Mouse (Mus musculus) megakaryocyte, embryonic 14.5 days (primary cell): ENCODE results near the gene Fibcd1. TPM values are rescaled to one million over a fixed set of nuclear protein-coding genes. Genes with fewer than 3 reads are reported as not detected.

Experiments used
- H3K27me3 ChIP-seq: replicated peaks from 2 replicates; pipeline ENCODE3; 2012; ENCODE audit warnings: inconsistent platforms
- H3K36me3 ChIP-seq: replicated peaks from 2 replicates; pipeline ENCODE3; 2012; ENCODE audit warnings: low read length, inconsistent platforms, mixed read lengths
- H3K4me1 ChIP-seq: 2 replicates; pipeline ENCODE4 v1.6.1; 2012; ENCODE audit warnings: inconsistent platforms
- H3K4me3 ChIP-seq: replicated peaks from 2 replicates; pipeline ENCODE3; 2012; ENCODE audit warnings: moderate library complexity, mild to moderate bottlenecking, inconsistent platforms
- H3K9me3 ChIP-seq: 2 replicates; pipeline ENCODE4 v1.6.1; 2012; ENCODE audit warnings: inconsistent platforms
- FLI1 ChIP-seq: IDR thresholded peaks from 2 replicates; pipeline ENCODE4 v1.6.1; 2012; ENCODE audit warnings: low read length, inconsistent platforms, mixed read lengths
- GATA1 ChIP-seq: IDR thresholded peaks from 3 replicates; pipeline ENCODE4 v1.6.1; 2012; ENCODE audit warnings: mixed read lengths, low read length, inconsistent platforms, borderline replicate concordance
- polyA plus RNA-seq: library from polyadenylated mRNA; stranded (reverse); fragments of >175 nt; gene quantifications from 2 replicates; pipeline ENCODE4 v1.2.3, GENCODE M21; 2012; ENCODE audit warnings: low replicate concordance; ENCODE audit not compliant: insufficient read depth

Gene Fibcd1
- polyA plus RNA-seq, 1 experiment, result 0.02 TPM

DNA sequence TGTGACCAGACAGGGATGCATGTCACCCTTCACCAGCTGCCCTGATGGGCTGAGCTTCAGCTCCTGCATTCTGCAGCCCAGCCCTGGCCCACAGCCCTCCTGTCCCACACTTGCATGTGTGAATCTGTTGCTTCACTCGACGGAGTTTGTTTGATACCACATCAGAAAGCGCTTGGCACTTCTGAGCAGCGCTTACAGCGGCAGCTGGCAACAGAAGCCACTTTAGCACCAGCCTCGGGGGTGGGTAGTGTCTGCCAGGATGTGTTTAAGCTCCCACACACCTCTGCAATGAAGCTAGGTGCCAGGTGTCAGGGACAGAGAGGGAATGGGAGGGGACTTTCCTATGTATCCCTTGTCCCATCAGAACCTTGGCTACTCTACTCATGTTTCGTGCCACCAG lies 31.1 kb downstream of the Fibcd1 start:
- Histone ChIP-seq H3K4me1 (peaks cover 21% of the 10 kb centered on the region), H3K4me3 (no peak overlapping the region), H3K27me3 (peaks cover 93% of the 10 kb centered on the region)

DNA sequence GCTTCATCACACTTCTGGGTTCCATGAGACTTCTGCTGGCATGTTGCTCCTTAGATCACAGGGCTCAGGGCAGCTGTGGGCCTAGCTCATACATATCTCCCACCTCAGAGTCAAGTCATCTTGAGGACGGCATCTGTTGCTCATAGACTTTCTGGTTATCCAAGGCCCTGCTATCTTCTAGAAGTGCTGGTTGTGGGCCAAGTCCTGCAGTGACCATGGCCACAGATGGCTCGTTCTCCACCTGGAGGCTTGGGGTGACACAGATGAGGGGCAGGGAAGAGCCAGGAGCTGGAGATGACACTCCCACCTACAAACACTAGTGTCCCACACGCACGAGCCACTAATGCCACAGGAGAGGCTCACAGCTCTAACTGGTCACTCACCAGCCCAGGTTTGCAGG lies 32.2 kb downstream of the Fibcd1 start:
- Histone ChIP-seq H3K4me3 (no peak overlapping the region), H3K27me3 (peaks cover 91% of the 10 kb centered on the region), H3K9me3 (no peaks in the 10 kb centered on the region), H3K36me3 (peaks cover under 1% of the 10 kb centered on the region), H3K4me1 (peaks cover 32% of the 10 kb centered on the region)
- TF ChIP-seq FLI1, result no peak
- TF ChIP-seq GATA1, result no peak

More for the DNA sequence above, 31.1 kb downstream of the Fibcd1 start:
- TF ChIP-seq FLI1 (no peak), GATA1 (no peak)
- Histone ChIP-seq H3K36me3 (no peaks in the 10 kb centered on the region), H3K9me3 (no peaks in the 10 kb centered on the region)

DNA sequence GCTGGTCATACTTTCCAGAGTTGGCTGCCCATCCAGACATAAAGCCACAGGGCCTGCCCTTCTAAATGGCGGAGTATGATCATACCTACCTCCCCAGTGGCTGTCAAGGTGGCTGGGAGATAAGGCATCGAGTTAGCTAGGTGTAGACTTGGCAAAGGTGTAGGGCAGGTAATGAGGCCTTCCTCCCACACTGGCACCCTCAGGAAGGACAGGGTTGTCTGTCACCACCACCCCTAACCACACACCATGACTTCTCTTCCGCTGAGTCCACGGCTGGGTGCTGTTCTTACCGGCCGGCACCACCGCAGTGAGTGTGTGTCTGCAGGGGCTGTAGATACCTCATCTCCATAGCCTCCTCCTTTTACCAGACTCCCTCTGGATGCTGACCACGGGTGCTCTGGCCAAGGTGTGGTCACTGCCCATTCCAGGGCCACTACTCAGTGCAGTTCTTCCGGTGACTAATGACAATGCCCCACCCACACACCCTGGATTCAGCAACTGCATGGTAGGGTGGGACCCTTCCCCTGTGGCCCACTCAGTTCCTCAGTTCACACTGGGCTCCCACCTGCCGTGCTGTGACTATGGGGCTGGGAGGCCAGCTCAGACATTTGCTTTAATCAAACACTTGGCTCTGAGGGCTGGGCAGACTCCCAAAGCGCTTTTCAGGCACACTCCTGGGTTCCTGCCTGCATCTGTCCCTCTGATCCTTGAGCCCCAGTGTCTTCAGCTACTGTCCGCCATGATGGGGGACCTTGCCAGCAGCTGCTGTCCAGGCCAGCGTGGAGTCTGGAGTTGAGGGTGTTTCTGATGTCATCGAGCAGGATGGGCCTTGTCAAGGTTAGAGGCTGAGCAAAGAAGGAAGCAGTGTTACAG lies 34.5 kb downstream of the Fibcd1 start:
- TF ChIP-seq FLI1, result no peak
- TF ChIP-seq GATA1, result no peak
- Histone ChIP-seq H3K4me1 (peaks cover 44% of the 10 kb centered on the region), H3K4me3 (no peak overlapping the region)

DNA sequence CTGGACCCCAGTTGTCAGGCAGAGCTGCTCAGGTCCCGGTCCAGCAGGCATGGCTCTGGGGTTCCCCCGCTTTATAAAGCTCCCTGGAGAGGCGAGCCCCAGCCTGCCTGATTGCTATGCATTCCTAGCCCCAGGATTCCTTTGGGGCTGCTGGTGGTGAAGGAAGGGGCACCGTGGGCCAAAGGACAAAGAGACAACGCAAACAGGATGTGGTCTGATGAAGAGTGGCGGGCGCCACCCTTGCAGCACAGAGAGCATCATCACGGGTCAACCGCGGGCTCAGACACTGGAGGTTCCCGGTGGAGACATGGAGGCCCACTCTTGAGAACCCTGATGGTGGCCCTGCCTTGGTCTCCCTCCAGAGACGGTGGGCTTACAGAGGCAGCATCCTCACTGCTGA lies 35.4 kb downstream of the Fibcd1 start, which contains the start of gene Qrfp:
TSS of gene Qrfp (minus strand) at position 137 of the 400 bp plus-strand sequence.
- peaks cover 44% of the 10 kb centered on the region for H3K4me1 ChIP-seq
- H3K9me3 ChIP-seq, result no peaks in the 10 kb centered on the region
- TF ChIP-seq GATA1, result no peak
- TF ChIP-seq FLI1, result no peak
- H3K36me3 ChIP-seq, result peaks cover 27% of the 10 kb centered on the region
- H3K4me3 ChIP-seq, result peak within 1 kb of the TSS; percentile 76
- H3K27me3 ChIP-seq, result peaks cover 72% of the 10 kb centered on the region

More for the DNA sequence above, 34.5 kb downstream of the Fibcd1 start:
- peaks cover 78% of the 10 kb centered on the region for H3K27me3 ChIP-seq
- H3K9me3 ChIP-seq, result no peaks in the 10 kb centered on the region
- peaks cover 19% of the 10 kb centered on the region for H3K36me3 ChIP-seq

DNA sequence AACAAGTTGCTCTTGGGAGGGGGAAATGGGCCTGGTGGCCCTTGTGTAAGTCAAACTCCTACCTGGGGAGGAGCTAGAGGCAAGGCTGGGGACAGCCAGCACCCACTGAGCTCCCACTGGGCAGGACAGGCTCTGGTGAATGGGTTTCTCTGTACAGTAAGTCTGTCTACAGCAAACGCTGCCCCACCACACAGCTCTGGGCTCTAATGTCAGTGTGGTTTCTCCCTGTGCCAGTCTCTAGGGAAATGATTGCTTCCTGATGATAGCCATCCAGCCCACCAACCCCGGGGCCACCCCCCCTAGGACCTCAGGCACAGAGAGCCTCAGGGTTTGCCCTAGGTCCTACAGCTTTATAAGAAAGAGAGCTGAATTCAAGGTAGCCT lies 36.5 kb downstream of the Fibcd1 start:
- no peak for TF ChIP-seq GATA1
- TF ChIP-seq FLI1, result no peak
- no peaks in the 10 kb centered on the region for H3K9me3 ChIP-seq
- peaks cover 34% of the 10 kb centered on the region for H3K36me3 ChIP-seq
- H3K27me3 ChIP-seq, result peaks cover 61% of the 10 kb centered on the region
- peak overlapping the region; percentile 23 for H3K4me3 ChIP-seq
- peaks cover 46% of the 10 kb centered on the region for H3K4me1 ChIP-seq

DNA sequence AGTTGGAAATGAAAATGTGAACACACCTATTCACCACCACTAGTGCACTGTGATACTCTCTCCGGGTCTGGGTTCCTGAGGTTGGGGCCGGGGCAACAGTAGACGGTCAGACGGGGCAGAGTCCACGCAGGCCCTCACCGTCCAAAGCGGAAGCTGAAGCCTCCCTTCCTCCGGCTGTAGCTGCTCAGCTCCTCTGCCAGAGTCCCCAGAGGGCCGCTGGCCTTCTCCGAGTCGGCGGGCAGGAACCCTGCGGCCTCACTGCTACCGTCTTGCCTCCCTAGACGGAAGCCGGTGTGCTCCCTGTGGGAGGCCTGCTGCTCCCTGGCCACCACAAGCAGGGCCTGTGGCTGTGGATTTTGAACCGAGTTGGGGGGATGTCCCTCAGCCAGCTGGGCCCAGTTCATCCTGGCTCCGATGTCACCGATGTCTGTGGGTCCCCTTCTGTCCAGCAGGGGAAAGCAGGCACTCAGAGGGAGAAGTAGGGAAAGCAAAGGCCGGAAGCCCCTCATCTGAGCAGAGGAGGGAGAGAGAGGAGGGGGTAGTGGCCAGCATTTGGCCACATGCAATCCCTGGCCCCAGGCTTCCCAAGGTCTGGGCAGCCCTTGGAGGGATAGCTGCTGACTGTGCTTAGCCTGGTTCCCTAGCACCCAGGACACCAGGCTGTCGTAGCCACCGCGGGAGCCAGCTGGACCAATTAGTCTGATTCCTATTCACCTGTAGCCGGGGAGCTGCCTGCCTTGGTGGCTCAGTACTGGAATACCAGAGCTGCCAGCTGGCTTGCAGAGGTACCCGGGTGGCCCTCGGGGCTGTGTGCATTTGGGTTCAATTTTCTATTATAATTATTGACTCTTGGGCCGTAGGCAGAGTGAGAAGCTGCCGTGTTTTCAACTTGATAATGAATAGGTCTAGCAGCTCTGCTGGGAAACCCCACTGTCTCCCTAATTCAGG lies 37.1 kb downstream of the Fibcd1 start:
- H3K27me3 ChIP-seq, result peaks cover 54% of the 10 kb centered on the region
- H3K4me3 ChIP-seq, result no peak overlapping the region
- no peaks in the 10 kb centered on the region for H3K9me3 ChIP-seq
- H3K4me1 ChIP-seq, result peaks cover 47% of the 10 kb centered on the region
- no peak for TF ChIP-seq FLI1
- no peak for TF ChIP-seq GATA1
- peaks cover 41% of the 10 kb centered on the region for H3K36me3 ChIP-seq

DNA sequence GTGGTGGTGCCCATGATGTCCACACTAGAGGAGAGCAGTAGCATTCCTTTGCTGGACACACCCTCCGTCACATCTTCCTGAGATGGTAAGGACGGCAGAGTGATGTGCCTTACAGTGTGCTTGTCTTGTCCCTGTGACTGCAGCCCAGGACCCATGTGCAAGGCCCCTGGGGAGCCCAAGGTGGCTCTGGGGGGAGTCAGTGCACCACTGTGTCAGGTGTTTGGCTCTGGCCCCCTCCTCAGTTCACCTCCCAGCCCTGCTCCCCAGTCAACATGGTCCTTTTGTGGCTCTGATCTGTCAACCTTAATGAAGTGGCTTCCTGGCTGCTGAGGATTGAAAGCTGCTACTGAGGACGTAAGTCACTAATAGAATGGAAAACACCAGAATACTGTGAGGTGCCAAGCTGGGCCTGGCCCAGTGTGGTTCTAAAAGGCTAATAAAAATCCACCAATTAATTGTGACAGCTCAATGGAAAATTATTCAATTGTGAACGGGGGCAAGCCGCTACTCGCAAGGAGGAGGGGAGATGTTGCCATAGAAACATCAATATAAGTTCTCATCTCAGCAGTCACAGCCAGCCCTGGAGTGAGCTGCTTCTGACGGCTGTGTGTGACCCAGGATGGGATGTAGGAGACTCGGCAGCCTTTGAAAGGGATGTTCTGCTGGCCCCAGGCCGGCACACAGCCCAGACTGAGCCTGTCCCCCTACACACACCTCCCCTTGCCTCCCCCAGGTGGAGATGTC lies 39.0 kb downstream of the Fibcd1 start:
- Histone ChIP-seq H3K36me3 (peaks cover 60% of the 10 kb centered on the region), H3K4me1 (peaks cover 47% of the 10 kb centered on the region), H3K9me3 (no peaks in the 10 kb centered on the region), H3K4me3 (peak overlapping the region; percentile 42), H3K27me3 (peaks cover 36% of the 10 kb centered on the region)
- TF ChIP-seq GATA1 (no peak), FLI1 (no peak)

DNA sequence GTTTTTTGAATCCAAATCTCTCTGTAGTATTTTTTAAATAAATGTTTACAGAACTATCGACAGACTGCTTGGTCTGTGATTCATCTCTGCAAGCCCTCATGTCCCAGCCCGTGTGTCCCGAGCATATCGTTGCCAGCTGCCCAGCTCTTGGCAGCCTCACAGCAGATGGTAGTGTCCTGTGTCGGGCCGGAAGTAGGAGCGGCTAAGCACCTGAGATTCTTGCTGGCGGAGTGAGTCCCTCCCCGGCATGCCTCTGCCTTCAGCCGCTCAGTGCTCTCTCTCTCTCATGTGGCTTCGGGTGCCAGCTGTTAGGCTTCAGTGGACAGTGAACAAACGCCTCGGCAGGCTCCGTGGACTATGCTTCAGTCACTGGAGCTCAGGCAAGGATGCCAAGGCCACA lies 42.3 kb downstream of the Fibcd1 start:
- H3K36me3 ChIP-seq, result peaks cover 91% of the 10 kb centered on the region
- peaks cover 14% of the 10 kb centered on the region for H3K4me1 ChIP-seq
- no peak overlapping the region for H3K4me3 ChIP-seq
- H3K27me3 ChIP-seq, result peaks cover 11% of the 10 kb centered on the region
- no peaks in the 10 kb centered on the region for H3K9me3 ChIP-seq
- no peak for TF ChIP-seq GATA1
- TF ChIP-seq FLI1, result no peak

DNA sequence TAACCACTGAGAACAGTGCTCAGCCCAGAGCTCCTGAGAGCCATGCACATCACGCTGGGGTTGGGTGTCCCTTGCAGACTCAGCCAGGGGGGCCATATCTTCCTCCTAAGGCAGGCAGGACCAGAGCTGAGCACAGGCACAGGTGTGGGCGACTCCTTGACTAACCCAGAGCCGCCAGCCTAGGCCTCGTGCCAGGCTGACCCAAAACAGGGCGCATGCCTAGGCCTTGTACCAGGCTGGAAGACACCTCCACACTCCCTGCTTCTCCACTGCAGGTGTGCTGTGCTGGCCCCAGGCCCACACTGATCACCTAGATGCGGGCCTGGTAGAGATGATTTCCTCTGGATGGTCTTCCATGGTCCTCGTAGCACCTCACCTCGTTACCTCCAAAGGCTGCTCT lies 43.0 kb downstream of the Fibcd1 start:
- TF ChIP-seq FLI1 (no peak), GATA1 (no peak)
- H3K4me3 ChIP-seq, result no peak overlapping the region
- peaks cover 9% of the 10 kb centered on the region for H3K27me3 ChIP-seq
- no peaks in the 10 kb centered on the region for H3K9me3 ChIP-seq
- H3K4me1 ChIP-seq, result peaks cover 7% of the 10 kb centered on the region; the same call in 1 of the 2 replicates
- peaks cover 92% of the 10 kb centered on the region for H3K36me3 ChIP-seq
